Mouse (Mus musculus) 3T3-L1 (cell line): ENCODE data around the gene Itm2c.

Source experiments
- DNase-seq: peaks from one replicate; pipeline ENCODE4 v3.0.0-alpha.2; 2015; ENCODE audit warnings: low read depth, low spot score

Itm2c gene

GRCm38 (mm10) chr1:85894231-85894747, at the start of gene Itm2c:
Itm2c (plus strand) TSS chr1:85894281.
- DNase-seq = peak; percentile 91

- no peak for DNase-seq
These were observed 49.1 kb upstream of the Itm2c start for GRCm38 (mm10) chr1:85844981-85845380.

- DNase-seq = no peak
These were observed 48.6 kb upstream of the Itm2c start for GRCm38 (mm10) chr1:85845476-85845875.

- DNase-seq = no peak
These were observed 45.1 kb upstream of the Itm2c start for GRCm38 (mm10) chr1:85849016-85849415.

- DNase-seq = no peak
These were observed 43.2 kb upstream of the Itm2c start for GRCm38 (mm10) chr1:85850851-85851250.

- DNase-seq = peak; percentile 87
These were observed 40.9 kb upstream of the Itm2c start for GRCm38 (mm10) chr1:85852996-85853689.

GRCm38 (mm10) chr1:85853865-85854264, 40.2 kb upstream of the Itm2c start:
- DNase-seq = no peak

- DNase-seq = peak; percentile 32
These were observed 39.6 kb upstream of the Itm2c start for GRCm38 (mm10) chr1:85854475-85854874.

- no peak for DNase-seq
These were observed 37.8 kb upstream of the Itm2c start for GRCm38 (mm10) chr1:85856266-85856665.

- DNase-seq = no peak
These were observed 36.8 kb upstream of the Itm2c start for GRCm38 (mm10) chr1:85857261-85857754.

- DNase-seq = no peak
These were observed 29.7 kb upstream of the Itm2c start for GRCm38 (mm10) chr1:85864383-85864782.

- no peak for DNase-seq
These were observed 24.1 kb upstream of the Itm2c start for GRCm38 (mm10) chr1:85870001-85870400.

- DNase-seq = no peak
These were observed 23.5 kb upstream of the Itm2c start for GRCm38 (mm10) chr1:85870546-85870945.

- no peak for DNase-seq
These were observed 12.1 kb upstream of the Itm2c start for GRCm38 (mm10) chr1:85882003-85882402.

- DNase-seq = no peak
These were observed 6.9 kb upstream of the Itm2c start for GRCm38 (mm10) chr1:85887221-85887620.

- peak; percentile 60 for DNase-seq
These were observed 773 bp downstream of the Itm2c start for GRCm38 (mm10) chr1:85894748-85895360.

GRCm38 (mm10) chr1:85895391-85895837, 1.3 kb downstream of the Itm2c start:
- DNase-seq = peak; percentile 75

- no peak for DNase-seq
These were observed 2.0 kb downstream of the Itm2c start for GRCm38 (mm10) chr1:85896110-85896509.

GRCm38 (mm10) chr1:85896781-85897700, 3.0 kb downstream of the Itm2c start:
- no peak for DNase-seq

GRCm38 (mm10) chr1:85897901-85898760, 4.0 kb downstream of the Itm2c start:
- no peak for DNase-seq
